Mouse (Mus musculus) lung, postnatal 0 days (tissue): ENCODE data around the gene Fry. TPM values are rescaled to one million over a fixed set of nuclear protein-coding genes. Genes with fewer than 3 reads are reported as not detected.
A peak's percentile ranks its signal among the peaks of the same experiment; 100 is the strongest.

ENCODE experiments used
- ATAC-seq: fragments of 200-750 bp; cut with Nextera tagmentation; 2 replicates; pipeline ENCODE4 v1.8.0; 2017; ENCODE audit warnings: moderate library complexity
- DNase-seq: peaks from one replicate; pipeline ENCODE4 v3.0.0-alpha.2; 2016; ENCODE audit warnings: low spot score
- H3K27ac ChIP-seq: fragments of 300-500 bp; sonication (generic); 2 replicates; pipeline ENCODE4 v1.5.1; 2014; ENCODE audit warnings: antibody characterized with exemption, mild to moderate bottlenecking, low read length, mixed read lengths
- H3K27me3 ChIP-seq: fragments of 300-500 bp; sonication (generic); replicated peaks from 2 replicates; pipeline ENCODE4 v1.6.1; 2014; ENCODE audit warnings: low read length, mixed read lengths; ENCODE audit not compliant: insufficient read depth
- H3K36me3 ChIP-seq: fragments of 300-500 bp; sonication (generic); 2 replicates; pipeline ENCODE4 v1.6.1; 2014; ENCODE audit warnings: low read length, mixed read lengths; ENCODE audit not compliant: insufficient read depth
- H3K4me1 ChIP-seq: fragments of 300-500 bp; sonication (generic); 2 replicates; pipeline ENCODE4 v1.6.1; 2014; ENCODE audit warnings: antibody characterized with exemption, low read depth, low read length, mixed read lengths; ENCODE audit not compliant: insufficient read depth
- H3K4me2 ChIP-seq: fragments of 300-500 bp; sonication (generic); replicated peaks from 2 replicates; pipeline ENCODE4 v1.6.1; 2014; ENCODE audit warnings: low read depth, mild to moderate bottlenecking, low read length, moderate library complexity, mixed read lengths
- H3K4me3 ChIP-seq: fragments of 300-500 bp; sonication (generic); 2 replicates; pipeline ENCODE4 v1.5.1; 2014; ENCODE audit warnings: low read depth, low read length
- H3K9ac ChIP-seq: fragments of 300-500 bp; sonication (generic); replicated peaks from 2 replicates; pipeline ENCODE4 v1.6.1; 2014; ENCODE audit warnings: low read depth, mild to moderate bottlenecking
- H3K9me3 ChIP-seq: fragments of 300-500 bp; sonication (generic); 2 replicates; pipeline ENCODE4 v1.6.1; 2016; ENCODE audit warnings: low read length, mixed read lengths
- CTCF ChIP-seq: IDR thresholded peaks from 2 replicates; pipeline ENCODE4 v1.5.1; 2016; ENCODE audit warnings: antibody characterized with exemption, mild to moderate bottlenecking
- EP300 ChIP-seq: IDR thresholded peaks from 2 replicates; pipeline ENCODE4 v1.6.1; 2016; ENCODE audit warnings: antibody characterized with exemption, mild to moderate bottlenecking, control low read depth
- WGBS: fragments of 180-500 bp; shearing (Covaris S2); extraction: QIAGEN DNeasy Blood & Tissue Kit; methylation state at CpG from one replicate; pipeline ENCODE4 v1.1.7; 2014; 5-methylcytosine and 5-hydroxymethylcytosine counted together
- polyA plus RNA-seq: library from polyadenylated mRNA; unstranded; fragments of >200 nt; fragmentation: Nextera tagmentation; extraction: Ambion mirVana; gene quantifications from 2 replicates; pipeline ENCODE4 v1.2.1, GENCODE M21; 2015

Gene Fry
- polyA plus RNA-seq, 1 experiment from 2014 or later = 20.8 TPM

DNA sequence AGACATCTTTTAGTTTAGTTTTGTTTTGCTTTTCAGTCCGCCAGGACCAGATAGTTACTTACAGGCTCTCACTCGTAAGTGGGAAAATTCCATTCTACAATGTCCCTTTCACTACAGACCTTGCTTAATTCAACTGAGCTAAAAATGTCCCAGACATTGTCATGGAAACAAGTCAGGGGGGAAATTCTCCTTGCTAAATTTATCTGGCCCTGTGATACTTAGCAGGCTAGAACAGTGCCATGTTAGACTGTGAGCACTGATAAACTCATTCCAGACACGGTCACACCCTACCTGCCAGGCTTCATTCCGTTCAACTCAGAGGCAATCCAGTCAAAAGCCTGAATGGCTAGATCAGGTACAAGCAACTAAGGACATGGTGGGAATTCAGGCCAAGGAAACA lies 227.9 kb downstream of the Fry start:
- Histone ChIP-seq H3K27me3 (no peaks in the 10 kb centered on the region), H3K4me3 (no peak overlapping the region), H3K9me3 (no peaks in the 10 kb centered on the region), H3K27ac (no peak overlapping the region), H3K4me1 (no peaks in the 10 kb centered on the region), H3K9ac (no peak overlapping the region), H3K4me2 (no peak overlapping the region), H3K36me3 (no peaks in the 10 kb centered on the region)
- TF ChIP-seq EP300 (0 out of 2 replicates have a peak, but pooled peaks have one; percentile 22), CTCF (no peak)
- DNase-seq (peak; percentile 12), ATAC-seq (peak; percentile 71)
- 44% methylated on average over 4 of the region's 4 CpGs for WGBS

GRCm38 (mm10) chr5:150347845-150348244 lies 229.4 kb downstream of the Fry start:
- 84% methylated on average over 2 of the region's 2 CpGs for WGBS

GRCm38 (mm10) chr5:150348302-150348701 lies 229.9 kb downstream of the Fry start:
- ATAC-seq (no peak), DNase-seq (no peak)
- TF ChIP-seq CTCF (no peak), EP300 (no peak)
- no peak overlapping the region for H3K9ac ChIP-seq
- H3K4me3 ChIP-seq = no peak overlapping the region
- H3K27ac ChIP-seq = no peak overlapping the region
- H3K4me2 ChIP-seq = no peak overlapping the region
- no peaks in the 10 kb centered on the region for H3K9me3 ChIP-seq
- no CpG with 5 or more reads among the region's 1 CpGs for WGBS
- no peaks in the 10 kb centered on the region for H3K27me3 ChIP-seq
- no peaks in the 10 kb centered on the region for H3K36me3 ChIP-seq
- no peaks in the 10 kb centered on the region for H3K4me1 ChIP-seq

More at GRCm38 (mm10) chr5:150347845-150348244, 229.4 kb downstream of the Fry start:
- Histone ChIP-seq H3K9ac (no peak overlapping the region), H3K4me1 (no peaks in the 10 kb centered on the region), H3K27ac (no peak overlapping the region), H3K27me3 (no peaks in the 10 kb centered on the region), H3K4me3 (no peak overlapping the region), H3K36me3 (no peaks in the 10 kb centered on the region), H3K4me2 (no peak overlapping the region), H3K9me3 (no peaks in the 10 kb centered on the region)
- no peak for TF ChIP-seq EP300
- no peak for TF ChIP-seq CTCF
- no peak for ATAC-seq
- DNase-seq = no peak

GRCm38 (mm10) chr5:150351191-150351590 lies 232.7 kb downstream of the Fry start:
- 78% methylated on average over 2 of the region's 2 CpGs for WGBS
- H3K36me3 ChIP-seq = 0 out of 2 replicates have a peak, but pooled peaks cover 3% of the 10 kb centered on the region
- DNase-seq (no peak), ATAC-seq (no peak)
- no peak overlapping the region for H3K9ac ChIP-seq
- no peaks in the 10 kb centered on the region for H3K27me3 ChIP-seq
- no peak overlapping the region for H3K27ac ChIP-seq
- no peaks in the 10 kb centered on the region for H3K9me3 ChIP-seq
- TF ChIP-seq CTCF = no peak
- no peak for TF ChIP-seq EP300
- H3K4me2 ChIP-seq = no peak overlapping the region
- no peaks in the 10 kb centered on the region for H3K4me1 ChIP-seq
- H3K4me3 ChIP-seq = no peak overlapping the region

DNA sequence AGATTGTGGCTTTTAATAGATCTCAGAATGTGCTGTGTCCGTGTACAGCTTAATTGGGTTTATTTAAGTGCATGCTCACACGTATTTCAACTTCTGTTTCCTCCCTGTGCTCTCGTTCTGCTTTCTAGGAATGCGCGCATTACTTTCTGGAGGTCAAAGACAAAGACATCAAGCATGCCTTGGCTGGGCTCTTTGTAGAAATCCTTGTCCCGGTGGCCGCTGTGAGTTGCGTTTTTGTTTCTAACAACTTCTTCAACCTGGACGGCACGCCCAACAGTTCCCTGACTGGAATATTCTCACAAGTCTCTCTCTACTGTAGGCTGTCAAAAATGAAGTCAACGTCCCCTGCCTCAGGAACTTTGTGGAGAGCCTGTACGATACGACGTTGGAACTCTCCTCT lies 240.2 kb downstream of the Fry start:
- peak; percentile 12 for DNase-seq
- Histone ChIP-seq H3K4me2 (no peak overlapping the region), H3K4me1 (no peaks in the 10 kb centered on the region), H3K9me3 (no peaks in the 10 kb centered on the region), H3K36me3 (0 out of 2 replicates have a peak, but pooled peaks cover 3% of the 10 kb centered on the region), H3K4me3 (no peak overlapping the region), H3K27me3 (no peaks in the 10 kb centered on the region), H3K9ac (no peak overlapping the region), H3K27ac (no peak overlapping the region)
- no peak for ATAC-seq
- TF ChIP-seq CTCF (no peak), EP300 (no peak)
- 62% methylated on average over 14 of the region's 14 CpGs for WGBS

DNA sequence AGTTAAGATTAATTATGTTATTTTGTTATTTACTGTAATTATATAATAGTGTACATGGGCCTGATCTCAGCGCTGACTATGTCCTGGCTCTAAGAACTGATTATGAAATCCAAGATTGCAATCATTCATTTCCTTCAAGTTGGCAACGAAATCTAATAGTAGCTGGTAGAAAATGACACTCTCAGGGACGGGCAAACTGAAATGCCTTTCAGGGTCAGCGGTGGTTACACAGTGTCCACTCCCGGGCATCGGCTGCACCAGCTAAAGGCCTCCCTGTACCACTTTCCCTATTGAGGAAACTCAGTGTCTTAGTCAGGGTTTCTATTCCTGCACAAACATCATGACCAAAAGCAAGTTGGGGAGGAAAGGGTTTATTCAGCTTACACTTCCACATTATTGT lies 243.8 kb downstream of the Fry start:
- Histone ChIP-seq H3K4me1 (no peaks in the 10 kb centered on the region), H3K9me3 (peaks cover 3% of the 10 kb centered on the region; the same call in 1 of the 2 replicates), H3K9ac (no peak overlapping the region), H3K27ac (no peak overlapping the region), H3K27me3 (no peaks in the 10 kb centered on the region), H3K36me3 (no peaks in the 10 kb centered on the region), H3K4me2 (no peak overlapping the region), H3K4me3 (no peak overlapping the region)
- ATAC-seq (no peak), DNase-seq (no peak)
- TF ChIP-seq CTCF (no peak), EP300 (no peak)
- WGBS = 77% methylated on average over 6 of the region's 6 CpGs

GRCm38 (mm10) chr5:150364621-150365020 lies 246.2 kb downstream of the Fry start:
- WGBS = 85% methylated on average over 3 of the region's 3 CpGs
- H3K36me3 ChIP-seq = no peaks in the 10 kb centered on the region
- DNase-seq = no peak

More at GRCm38 (mm10) chr5:150364621-150365020, 246.2 kb downstream of the Fry start:
- ATAC-seq = no peak
- H3K9ac ChIP-seq = no peak overlapping the region
- H3K9me3 ChIP-seq = peaks cover 3% of the 10 kb centered on the region; the same call in 1 of the 2 replicates
- H3K27me3 ChIP-seq = no peaks in the 10 kb centered on the region
- TF ChIP-seq CTCF (no peak), EP300 (no peak)
- no peaks in the 10 kb centered on the region for H3K4me1 ChIP-seq
- no peak overlapping the region for H3K4me2 ChIP-seq
- no peak overlapping the region for H3K27ac ChIP-seq
- H3K4me3 ChIP-seq = no peak overlapping the region
